Mouse (Mus musculus) intestine, embryonic 16.5 days (tissue): ENCODE results near the gene Gm37240. TPM values are rescaled to one million over a fixed set of nuclear protein-coding genes. Genes with fewer than 3 reads are reported as not detected.

Source experiments
- ATAC-seq: fragments of 200-750 bp; cut with Nextera tagmentation; 2 replicates; pipeline ENCODE4 v1.8.0; 2017; ENCODE audit warnings: moderate TSS enrichment, moderate library complexity
- H3K27ac ChIP-seq: fragments of 300-500 bp; sonication (generic); 2 replicates; pipeline ENCODE4 v1.5.1; 2014; ENCODE audit warnings: mild to moderate bottlenecking, low read length
- H3K27me3 ChIP-seq: fragments of 300-500 bp; sonication (generic); replicated peaks from 2 replicates; pipeline ENCODE4 v1.6.1; 2014; ENCODE audit warnings: low read length, control low read depth, mixed read lengths; ENCODE audit not compliant: control insufficient read depth, insufficient read depth
- H3K36me3 ChIP-seq: fragments of 300-500 bp; sonication (generic); 2 replicates; pipeline ENCODE4 v1.6.1; 2014; ENCODE audit warnings: low read length, control low read depth; ENCODE audit not compliant: control insufficient read depth, insufficient read depth
- H3K4me1 ChIP-seq: fragments of 300-500 bp; sonication (generic); 2 replicates; pipeline ENCODE4 v1.6.1; 2014; ENCODE audit warnings: low read length, control low read depth, mixed read lengths; ENCODE audit not compliant: control insufficient read depth, insufficient read depth
- H3K4me2 ChIP-seq: fragments of 300-500 bp; sonication (generic); 2 replicates; pipeline ENCODE4 v1.6.1; 2014; ENCODE audit warnings: low read depth, low read length, control low read depth
- H3K4me3 ChIP-seq: fragments of 300-500 bp; sonication (generic); 2 replicates; pipeline ENCODE4 v1.5.1; 2014; ENCODE audit warnings: mild to moderate bottlenecking, low read length
- H3K9ac ChIP-seq: fragments of 300-500 bp; sonication (generic); 2 replicates; pipeline ENCODE4 v1.6.1; 2014; ENCODE audit warnings: low read depth, low read length
- H3K9me3 ChIP-seq: fragments of 300-500 bp; sonication (generic); 2 replicates; pipeline ENCODE4 v1.6.1; 2016; ENCODE audit warnings: low read length, control low read depth; ENCODE audit not compliant: control insufficient read depth
- WGBS: fragments of 180-500 bp; shearing (Covaris S2); extraction: QIAGEN DNeasy Blood & Tissue Kit; methylation state at CpG from one replicate; pipeline ENCODE4 v1.1.7; 2014; 5-methylcytosine and 5-hydroxymethylcytosine counted together
- polyA plus RNA-seq: library from polyadenylated mRNA; unstranded; fragments of >200 nt; fragmentation: Nextera tagmentation; extraction: Ambion mirVana; gene quantifications from 2 replicates; pipeline ENCODE4 v1.2.1, GENCODE M21; 2015

Gene Gm37240
- polyA plus RNA-seq, 1 experiment from 2014 or later, result 6.8 TPM

DNA sequence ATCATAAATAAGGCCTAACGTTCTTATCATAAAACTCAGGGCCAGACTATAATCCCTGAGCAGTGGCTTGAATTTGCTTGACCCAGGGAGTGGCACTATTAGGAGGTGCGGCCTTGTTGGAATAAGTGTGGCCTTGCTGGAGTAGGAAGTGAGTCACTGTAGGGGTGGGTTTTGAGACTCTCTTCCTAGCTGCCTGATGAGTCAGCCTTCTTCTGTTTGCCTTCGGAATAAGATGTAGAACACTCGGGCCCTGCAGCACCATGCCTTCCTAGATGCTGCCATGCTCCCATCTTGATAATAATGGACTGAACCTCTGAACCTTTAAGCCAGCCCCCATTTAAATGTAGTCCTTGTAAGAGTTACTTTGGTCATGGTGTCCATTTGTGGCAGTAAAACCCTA is 555.0 kb downstream of the Gm37240 start:
- no peaks in the 10 kb centered on the region for H3K36me3 ChIP-seq
- WGBS, result 85% methylated on average over 4 of the region's 4 CpGs
- H3K27ac ChIP-seq, result no peak overlapping the region
- no peak for ATAC-seq
- no peak overlapping the region for H3K4me3 ChIP-seq
- no peaks in the 10 kb centered on the region for H3K4me1 ChIP-seq
- H3K4me2 ChIP-seq, result no peak overlapping the region
- H3K9ac ChIP-seq, result no peak overlapping the region
- H3K27me3 ChIP-seq, result no peaks in the 10 kb centered on the region
- no peaks in the 10 kb centered on the region for H3K9me3 ChIP-seq

DNA sequence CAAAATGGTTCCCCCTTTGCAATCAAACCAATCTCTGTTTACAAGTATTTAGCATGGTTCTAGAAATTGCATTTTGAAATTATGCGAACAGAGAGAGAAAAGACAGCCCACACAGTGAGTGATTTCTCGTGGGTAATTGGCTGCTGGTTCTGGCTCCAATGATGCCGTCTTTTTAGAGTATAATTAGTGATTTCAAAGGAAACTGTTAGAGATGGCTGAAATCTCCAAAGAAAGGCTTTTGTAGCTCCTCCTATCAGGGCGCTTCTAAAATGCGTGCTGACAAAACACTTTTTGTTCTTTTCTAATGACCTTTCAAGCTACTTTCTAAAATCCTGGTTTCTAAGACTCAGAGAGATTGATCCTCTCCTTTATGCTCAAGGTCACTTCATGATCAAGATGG is 569.1 kb downstream of the Gm37240 start:
- H3K4me2 ChIP-seq, result no peak overlapping the region
- no peaks in the 10 kb centered on the region for H3K27me3 ChIP-seq
- H3K9ac ChIP-seq, result no peak overlapping the region
- ATAC-seq, result no peak
- 82% methylated on average over 5 of the region's 5 CpGs for WGBS
- no peak overlapping the region for H3K27ac ChIP-seq
- H3K4me1 ChIP-seq, result no peaks in the 10 kb centered on the region
- no peaks in the 10 kb centered on the region for H3K9me3 ChIP-seq
- H3K4me3 ChIP-seq, result no peak overlapping the region
- H3K36me3 ChIP-seq, result no peaks in the 10 kb centered on the region

DNA sequence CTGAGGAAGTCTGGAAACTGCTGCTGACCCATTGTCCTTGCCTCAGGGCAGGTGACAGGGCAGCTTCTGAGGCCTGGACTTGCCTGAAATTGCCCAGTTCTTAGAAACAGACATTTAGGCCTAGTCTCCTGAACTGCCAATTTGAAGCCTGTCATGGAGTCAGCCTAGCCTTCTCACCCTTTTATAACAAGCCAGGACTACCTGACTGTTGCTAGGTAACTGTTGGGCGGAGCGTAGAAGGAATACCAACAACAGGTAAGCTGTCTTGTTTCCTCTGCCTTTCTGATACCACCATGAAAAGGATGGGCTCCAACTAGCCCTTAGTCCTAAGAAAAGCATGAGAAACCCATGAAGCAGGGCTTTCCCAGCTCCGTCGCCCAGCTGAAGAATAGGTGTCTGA is 570.0 kb downstream of the Gm37240 start:
- no peak overlapping the region for H3K4me2 ChIP-seq
- no peaks in the 10 kb centered on the region for H3K36me3 ChIP-seq
- H3K9me3 ChIP-seq, result no peaks in the 10 kb centered on the region
- WGBS, result 87% methylated on average over 4 of the region's 4 CpGs
- no peak overlapping the region for H3K27ac ChIP-seq
- H3K4me1 ChIP-seq, result no peaks in the 10 kb centered on the region
- no peak overlapping the region for H3K4me3 ChIP-seq
- no peak for ATAC-seq
- no peaks in the 10 kb centered on the region for H3K27me3 ChIP-seq
- H3K9ac ChIP-seq, result no peak overlapping the region

DNA sequence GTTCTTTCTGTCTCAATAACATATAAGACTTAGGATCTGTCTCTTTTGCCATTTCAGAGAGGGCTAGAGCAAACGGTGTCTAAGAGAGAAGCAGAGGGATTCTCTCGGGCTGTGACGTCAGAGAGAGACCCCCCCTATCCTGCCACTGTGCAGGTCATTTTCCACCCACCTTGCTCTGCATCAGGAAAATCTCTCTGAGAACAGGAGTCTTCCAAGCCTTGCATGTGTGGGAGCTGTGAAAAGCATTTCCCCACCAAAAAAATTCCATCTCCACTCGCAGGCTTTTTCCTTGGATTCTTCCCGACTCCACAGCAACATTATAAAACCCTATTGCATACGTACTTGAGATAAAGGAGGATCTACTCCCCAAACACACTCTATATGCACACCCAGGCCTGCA is 572.4 kb downstream of the Gm37240 start:
- no peak for ATAC-seq
- no peaks in the 10 kb centered on the region for H3K27me3 ChIP-seq
- H3K4me1 ChIP-seq, result no peaks in the 10 kb centered on the region
- no peak overlapping the region for H3K27ac ChIP-seq
- H3K36me3 ChIP-seq, result no peaks in the 10 kb centered on the region
- H3K9me3 ChIP-seq, result no peaks in the 10 kb centered on the region
- H3K4me2 ChIP-seq, result no peak overlapping the region
- 81% methylated on average over 6 of the region's 6 CpGs for WGBS
- H3K9ac ChIP-seq, result no peak overlapping the region
- H3K4me3 ChIP-seq, result no peak overlapping the region

DNA sequence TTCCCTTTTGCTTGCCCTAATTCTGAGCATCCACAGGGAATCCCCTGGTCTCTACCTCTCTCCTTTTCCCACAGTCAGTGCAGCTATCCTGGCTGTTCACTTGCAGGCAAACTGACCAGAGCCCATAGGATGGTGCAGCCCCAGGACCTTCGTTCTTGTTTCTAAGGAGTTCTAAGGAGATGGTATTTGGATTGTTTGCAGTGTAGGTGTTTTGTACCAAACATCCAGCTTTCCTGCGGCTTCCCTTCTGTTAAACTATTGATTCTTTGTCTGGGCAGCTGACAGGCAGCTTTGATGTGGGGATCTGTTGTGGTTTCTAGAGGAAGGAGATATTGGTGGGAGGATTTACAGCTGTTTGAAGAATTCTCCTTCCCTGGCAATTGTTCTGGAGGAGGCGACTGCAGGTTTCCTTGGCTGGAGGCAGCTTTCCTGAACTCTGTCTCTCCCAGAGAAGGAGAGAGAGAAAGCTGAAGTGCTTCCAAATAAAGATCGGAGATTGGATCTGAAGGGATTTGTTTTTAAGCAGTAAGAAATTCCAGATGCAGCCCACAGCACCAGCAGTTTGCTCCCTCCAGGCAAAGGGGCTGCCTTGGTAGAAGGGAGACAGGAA is 573.6 kb downstream of the Gm37240 start:
- no peaks in the 10 kb centered on the region for H3K36me3 ChIP-seq
- H3K4me1 ChIP-seq, result no peaks in the 10 kb centered on the region
- no peaks in the 10 kb centered on the region for H3K9me3 ChIP-seq
- no peak for ATAC-seq
- H3K9ac ChIP-seq, result no peak overlapping the region
- H3K4me3 ChIP-seq, result no peak overlapping the region
- 9% methylated on average over 4 of the region's 4 CpGs for WGBS
- H3K4me2 ChIP-seq, result no peak overlapping the region
- H3K27me3 ChIP-seq, result no peaks in the 10 kb centered on the region
- no peak overlapping the region for H3K27ac ChIP-seq

DNA sequence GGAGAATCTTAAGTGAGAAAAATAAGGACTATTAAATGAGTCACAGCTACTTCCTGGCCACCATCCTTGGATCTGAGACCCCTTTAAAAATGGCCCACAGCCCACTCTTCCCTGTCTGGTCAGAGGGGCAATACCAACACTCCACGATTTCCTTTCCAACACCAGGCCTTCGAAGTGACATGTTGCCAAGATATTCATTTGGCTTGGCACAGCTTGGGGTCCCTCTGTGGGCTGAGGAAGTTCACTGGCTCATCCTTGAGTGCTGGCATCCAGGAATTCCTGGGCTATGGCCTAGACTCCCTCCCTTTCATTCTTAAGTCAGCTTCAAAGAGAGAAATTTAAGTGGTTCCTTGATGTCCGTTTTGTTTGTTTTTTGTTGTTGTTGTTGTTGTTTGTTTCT is 576.1 kb downstream of the Gm37240 start:
- H3K4me3 ChIP-seq, result no peak overlapping the region
- H3K4me1 ChIP-seq, result no peaks in the 10 kb centered on the region
- no peaks in the 10 kb centered on the region for H3K36me3 ChIP-seq
- H3K4me2 ChIP-seq, result no peak overlapping the region
- H3K27me3 ChIP-seq, result no peaks in the 10 kb centered on the region
- H3K27ac ChIP-seq, result no peak overlapping the region
- H3K9me3 ChIP-seq, result no peaks in the 10 kb centered on the region
- no peak overlapping the region for H3K9ac ChIP-seq
- ATAC-seq, result no peak
- 87% methylated on average over 3 of the region's 3 CpGs for WGBS

DNA sequence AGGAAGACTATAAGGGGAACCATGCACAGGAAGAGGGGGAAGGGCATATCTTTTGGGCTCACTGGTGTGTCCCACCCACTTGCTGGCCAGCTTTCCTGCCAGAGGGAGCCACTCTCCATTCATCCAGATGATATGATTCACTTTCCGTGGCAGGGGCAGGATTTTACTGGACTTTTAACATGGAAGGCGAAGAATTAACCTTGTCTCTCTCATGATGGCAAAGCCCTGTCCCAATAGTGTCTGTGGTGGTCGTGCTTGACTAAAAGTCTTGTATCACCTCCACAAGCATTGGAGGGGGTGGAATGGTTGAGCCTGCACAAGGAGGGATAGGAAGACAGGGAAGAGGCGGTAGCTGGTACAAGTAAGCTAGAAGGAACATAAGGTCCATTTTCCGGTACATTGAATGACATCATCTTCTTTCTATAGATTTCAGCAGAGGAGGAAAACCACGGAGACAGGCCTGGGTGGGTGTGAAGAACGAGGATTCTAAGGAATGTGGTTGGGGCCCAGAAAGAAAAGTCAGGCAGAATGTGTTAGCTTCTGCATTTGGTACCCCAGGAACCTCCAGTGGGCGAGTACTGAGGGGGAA is 576.8 kb downstream of the Gm37240 start:
- Histone ChIP-seq H3K27ac (no peak overlapping the region), H3K27me3 (no peaks in the 10 kb centered on the region), H3K4me3 (no peak overlapping the region), H3K4me2 (no peak overlapping the region), H3K9me3 (no peaks in the 10 kb centered on the region), H3K4me1 (no peaks in the 10 kb centered on the region), H3K36me3 (no peaks in the 10 kb centered on the region), H3K9ac (no peak overlapping the region)
- no peak for ATAC-seq
- 75% methylated on average over 8 of the region's 8 CpGs for WGBS

DNA sequence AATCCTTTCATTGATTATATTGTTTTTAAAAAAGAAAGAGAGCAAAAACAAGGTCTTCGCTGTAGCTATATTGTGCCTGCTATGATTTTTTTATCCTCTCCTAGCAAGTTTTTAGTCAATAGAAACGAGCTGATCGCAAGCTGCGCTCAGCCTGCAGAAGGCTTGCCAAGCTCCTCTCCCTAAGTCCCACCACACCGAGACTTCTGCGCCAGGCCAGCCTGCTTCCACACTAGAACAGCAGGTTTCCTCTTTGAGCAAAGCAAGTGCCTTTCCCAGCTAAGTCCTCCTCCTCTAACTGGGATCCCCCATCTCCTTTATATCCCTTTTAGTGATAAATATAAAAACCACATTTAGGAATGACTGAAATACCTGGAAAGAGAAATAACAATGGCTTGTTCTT is 578.1 kb downstream of the Gm37240 start:
- H3K36me3 ChIP-seq, result no peaks in the 10 kb centered on the region
- no peaks in the 10 kb centered on the region for H3K4me1 ChIP-seq
- no peaks in the 10 kb centered on the region for H3K27me3 ChIP-seq
- H3K9me3 ChIP-seq, result no peaks in the 10 kb centered on the region
- no peak overlapping the region for H3K4me2 ChIP-seq
- H3K4me3 ChIP-seq, result no peak overlapping the region
- 83% methylated on average over 6 of the region's 6 CpGs for WGBS
- no peak overlapping the region for H3K9ac ChIP-seq
- ATAC-seq, result no peak
- H3K27ac ChIP-seq, result no peak overlapping the region

DNA sequence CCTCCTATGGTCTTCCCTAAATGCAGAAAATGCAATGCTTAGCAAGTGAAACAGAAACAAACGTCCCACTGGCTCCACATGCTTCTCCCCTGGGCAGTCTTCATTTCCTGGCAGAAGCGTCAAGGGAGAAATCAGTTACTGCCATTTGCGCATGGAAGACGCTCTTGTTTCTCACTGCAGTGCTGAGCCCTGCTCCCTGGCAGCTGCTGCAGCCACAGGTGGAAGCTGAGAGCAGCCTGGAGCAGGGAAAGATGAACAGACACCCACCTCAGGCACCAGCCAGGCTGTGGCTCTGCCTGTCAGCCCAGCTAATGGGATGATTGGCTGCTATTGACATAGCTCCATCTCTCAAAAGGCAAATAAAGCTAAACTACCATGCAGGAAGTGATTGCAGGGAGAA is 578.6 kb downstream of the Gm37240 start:
- H3K27ac ChIP-seq, result no peak overlapping the region
- ATAC-seq, result no peak
- H3K4me3 ChIP-seq, result no peak overlapping the region
- H3K27me3 ChIP-seq, result no peaks in the 10 kb centered on the region
- H3K4me2 ChIP-seq, result no peak overlapping the region
- no peaks in the 10 kb centered on the region for H3K4me1 ChIP-seq
- WGBS, result 55% methylated on average over 4 of the region's 4 CpGs
- no peaks in the 10 kb centered on the region for H3K9me3 ChIP-seq
- H3K9ac ChIP-seq, result no peak overlapping the region
- H3K36me3 ChIP-seq, result no peaks in the 10 kb centered on the region

DNA sequence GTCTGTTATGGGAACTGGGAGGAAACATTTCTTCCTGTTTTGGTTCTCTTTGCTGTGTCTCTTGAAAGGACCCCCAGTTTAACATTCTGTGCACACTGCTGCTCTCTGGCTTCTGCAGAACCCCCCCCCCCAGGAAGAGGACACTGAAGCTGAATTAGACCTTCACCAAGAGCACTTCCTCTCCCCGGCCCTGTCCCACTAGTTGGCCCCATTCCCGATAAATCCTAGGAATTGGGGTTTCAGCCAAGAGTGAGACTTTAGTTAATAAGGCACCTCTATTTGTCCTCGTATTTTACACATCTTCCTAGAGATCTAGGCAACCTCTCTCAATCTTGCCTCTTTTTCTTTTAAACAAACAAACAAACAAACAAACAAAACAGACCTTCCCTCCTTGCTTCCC is 585.5 kb downstream of the Gm37240 start:
- Histone ChIP-seq H3K9me3 (no peaks in the 10 kb centered on the region), H3K4me2 (no peak overlapping the region), H3K36me3 (no peaks in the 10 kb centered on the region), H3K4me1 (no peaks in the 10 kb centered on the region), H3K27ac (no peak overlapping the region), H3K9ac (no peak overlapping the region), H3K4me3 (no peak overlapping the region), H3K27me3 (no peaks in the 10 kb centered on the region)
- 66% methylated on average over 3 of the region's 3 CpGs for WGBS
- no peak for ATAC-seq
